Mouse (Mus musculus): ENCODE results near the gene Phox2a.

- TF ChIP-seq CTCF (IDR thresholded peaks at IDR 0.05; ENCODE audit: low read depth) (no peak), EP300 (IDR thresholded peaks at IDR 0.05; ENCODE audit: low read depth) (no peak)
Measured at GRCm38 (mm10) chr7:101862291-101862690, 44.2 kb downstream of the Phox2a start.
